Mouse (Mus musculus): ENCODE results near the gene Denr. TPM values are rescaled to one million over a fixed set of nuclear protein-coding genes. Genes with fewer than 3 reads are reported as not detected.

Gene Denr
- 176 and 179 TPM in 2 replicates for polyA plus RNA-seq (2014; fragmentation: Nextera tagmentation; extraction: Ambion mirVana)

GRCm38 (mm10) chr5:123906976-123907630 lies at the start of gene Denr:
Denr (plus strand) TSS chr5:123907175.
- peaks cover 12% of the 10 kb centered on the region for H3K4me1 ChIP-seq (ENCODE audit: control insufficient read depth, insufficient read depth, low read length)
- DNase-seq (ENCODE audit: low spot score, missing footprints) (peak; percentile 100), ATAC-seq (ENCODE audit: low FRiP score) (peak; percentile 98)
- H3K36me3 ChIP-seq (ENCODE audit: control insufficient read depth, insufficient read depth, low read length): peaks cover 10% of the 10 kb centered on the region
- no peaks in the 10 kb centered on the region for H3K27me3 ChIP-seq (ENCODE audit: control insufficient read depth, insufficient read depth, low read length)
- H3K27ac ChIP-seq (ENCODE audit: low read depth, low read length): peak within 1 kb of the TSS; percentile 65; the same call in 1 of the 2 replicates
- peak within 1 kb of the TSS; percentile 95 for H3K4me2 ChIP-seq
- under 1% methylated on average over 60 of the region's 61 CpGs for WGBS
- H3K9ac ChIP-seq (ENCODE audit: low read length): peak within 1 kb of the TSS; percentile 94
- peak within 1 kb of the TSS; percentile 81 for H3K4me3 ChIP-seq (ENCODE audit: low read depth, low read length)
- no peaks in the 10 kb centered on the region for H3K9me3 ChIP-seq (ENCODE audit: control insufficient read depth, low read length)

- H3K36me3 ChIP-seq (ENCODE audit: control insufficient read depth, insufficient read depth, low read length): no peaks in the 10 kb centered on the region
- H3K4me1 ChIP-seq (ENCODE audit: control insufficient read depth, insufficient read depth, low read length): no peaks in the 10 kb centered on the region
- H3K9ac ChIP-seq (ENCODE audit: low read length): no peak overlapping the region
Measured at GRCm38 (mm10) chr5:123858798-123859197, 48.2 kb upstream of the Denr start.

GRCm38 (mm10) chr5:123862374-123863350 lies 44.3 kb upstream of the Denr start:
- H3K9ac ChIP-seq (ENCODE audit: low read length): no peak overlapping the region
- H3K4me2 ChIP-seq: no peak overlapping the region
- no peaks in the 10 kb centered on the region for H3K9me3 ChIP-seq (ENCODE audit: control insufficient read depth, low read length)
- no peaks in the 10 kb centered on the region for H3K4me1 ChIP-seq (ENCODE audit: control insufficient read depth, insufficient read depth, low read length)
- H3K4me3 ChIP-seq (ENCODE audit: low read depth, low read length): no peak overlapping the region
- H3K27ac ChIP-seq (ENCODE audit: low read depth, low read length): no peak overlapping the region
- no peaks in the 10 kb centered on the region for H3K27me3 ChIP-seq (ENCODE audit: control insufficient read depth, insufficient read depth, low read length)
- ATAC-seq (ENCODE audit: low FRiP score) (no peak), DNase-seq (ENCODE audit: low spot score, missing footprints) (peak; percentile 26)
- 86% methylated on average over 15 of the region's 15 CpGs for WGBS
- no peaks in the 10 kb centered on the region for H3K36me3 ChIP-seq (ENCODE audit: control insufficient read depth, insufficient read depth, low read length)

More at GRCm38 (mm10) chr5:123858798-123859197, 48.2 kb upstream of the Denr start:
- Histone ChIP-seq H3K9me3 (ENCODE audit: control insufficient read depth, low read length) (no peaks in the 10 kb centered on the region), H3K27me3 (ENCODE audit: control insufficient read depth, insufficient read depth, low read length) (no peaks in the 10 kb centered on the region), H3K4me3 (ENCODE audit: low read depth, low read length) (no peak overlapping the region), H3K4me2 (no peak overlapping the region), H3K27ac (ENCODE audit: low read depth, low read length) (no peak overlapping the region)
- no peak for ATAC-seq (ENCODE audit: low FRiP score)
- peak; percentile 81 for DNase-seq (ENCODE audit: low spot score, missing footprints)
- WGBS: 87% methylated on average over 11 of the region's 11 CpGs

DNA sequence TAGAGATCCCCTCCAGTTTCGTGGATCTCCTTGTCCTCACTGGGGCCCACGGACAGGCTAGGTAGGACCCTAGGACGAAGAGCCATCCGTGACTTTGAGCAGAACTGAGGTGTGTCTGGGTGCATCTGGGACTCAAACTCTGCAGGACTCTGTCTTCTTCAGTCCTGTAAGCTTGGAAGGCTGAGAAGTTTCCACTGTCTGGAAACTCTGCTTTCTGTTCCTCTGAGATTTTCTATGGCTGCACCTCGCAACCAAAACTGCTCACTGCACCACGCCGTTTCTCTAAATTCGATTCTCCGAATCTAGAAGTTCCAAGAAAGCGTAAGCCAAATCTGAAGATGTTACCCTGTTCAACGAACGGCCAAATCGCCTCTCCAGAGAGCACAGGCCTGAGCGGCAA lies 43.0 kb upstream of the Denr start:
- Histone ChIP-seq H3K4me1 (ENCODE audit: control insufficient read depth, insufficient read depth, low read length) (no peaks in the 10 kb centered on the region), H3K27ac (ENCODE audit: low read depth, low read length) (no peak overlapping the region), H3K36me3 (ENCODE audit: control insufficient read depth, insufficient read depth, low read length) (no peaks in the 10 kb centered on the region), H3K9me3 (ENCODE audit: control insufficient read depth, low read length) (no peaks in the 10 kb centered on the region), H3K4me3 (ENCODE audit: low read depth, low read length) (no peak overlapping the region), H3K9ac (ENCODE audit: low read length) (no peak overlapping the region), H3K4me2 (no peak overlapping the region), H3K27me3 (ENCODE audit: control insufficient read depth, insufficient read depth, low read length) (no peaks in the 10 kb centered on the region)
- DNase-seq (ENCODE audit: low spot score, missing footprints) (no peak), ATAC-seq (ENCODE audit: low FRiP score) (no peak)
- 87% methylated on average over 14 of the region's 14 CpGs for WGBS

GRCm38 (mm10) chr5:123865365-123865764 lies 41.6 kb upstream of the Denr start, which contains the start of gene Hcar2:
Hcar2 (minus strand) TSS chr5:123865499.
- no peaks in the 10 kb centered on the region for H3K36me3 ChIP-seq (ENCODE audit: control insufficient read depth, insufficient read depth, low read length)
- no peaks in the 10 kb centered on the region for H3K4me1 ChIP-seq (ENCODE audit: control insufficient read depth, insufficient read depth, low read length)
- no peak within 1 kb of the TSS for H3K9ac ChIP-seq (ENCODE audit: low read length)
- DNase-seq (ENCODE audit: low spot score, missing footprints): peak; percentile 44
- no peak for ATAC-seq (ENCODE audit: low FRiP score)
- no peaks in the 10 kb centered on the region for H3K9me3 ChIP-seq (ENCODE audit: control insufficient read depth, low read length)
- H3K4me3 ChIP-seq (ENCODE audit: low read depth, low read length): no peak within 1 kb of the TSS
- no peaks in the 10 kb centered on the region for H3K27me3 ChIP-seq (ENCODE audit: control insufficient read depth, insufficient read depth, low read length)
- 91% methylated on average over 12 of the region's 12 CpGs for WGBS
- no peak within 1 kb of the TSS for H3K4me2 ChIP-seq
- H3K27ac ChIP-seq (ENCODE audit: low read depth, low read length): no peak within 1 kb of the TSS

DNA sequence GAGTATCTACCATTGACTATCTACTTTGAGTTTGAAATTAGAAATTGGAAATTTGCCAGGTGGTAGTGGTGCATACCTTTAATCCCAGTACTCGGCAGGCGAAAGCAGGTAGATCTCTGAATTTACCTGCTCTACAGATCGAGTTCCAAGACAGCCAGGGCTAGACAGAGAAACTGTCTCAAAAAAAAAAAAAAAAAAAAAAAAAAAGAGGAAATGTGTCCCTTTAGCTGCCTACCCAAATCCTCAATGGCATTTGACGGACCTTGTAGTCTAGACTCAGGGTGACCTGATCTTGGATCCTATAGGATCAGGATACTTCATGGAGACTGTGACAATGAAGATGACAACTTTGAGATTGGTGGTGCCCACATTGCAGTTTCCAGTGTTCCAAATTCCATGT lies 40.5 kb upstream of the Denr start:
- ATAC-seq (ENCODE audit: low FRiP score) (no peak), DNase-seq (ENCODE audit: low spot score, missing footprints) (no peak)
- Histone ChIP-seq H3K9ac (ENCODE audit: low read length) (no peak overlapping the region), H3K4me1 (ENCODE audit: control insufficient read depth, insufficient read depth, low read length) (no peaks in the 10 kb centered on the region), H3K27ac (ENCODE audit: low read depth, low read length) (no peak overlapping the region), H3K4me2 (no peak overlapping the region), H3K36me3 (ENCODE audit: control insufficient read depth, insufficient read depth, low read length) (no peaks in the 10 kb centered on the region), H3K27me3 (ENCODE audit: control insufficient read depth, insufficient read depth, low read length) (no peaks in the 10 kb centered on the region), H3K9me3 (ENCODE audit: control insufficient read depth, low read length) (no peaks in the 10 kb centered on the region), H3K4me3 (ENCODE audit: low read depth, low read length) (no peak overlapping the region)
- 90% methylated on average over 4 of the region's 4 CpGs for WGBS

DNA sequence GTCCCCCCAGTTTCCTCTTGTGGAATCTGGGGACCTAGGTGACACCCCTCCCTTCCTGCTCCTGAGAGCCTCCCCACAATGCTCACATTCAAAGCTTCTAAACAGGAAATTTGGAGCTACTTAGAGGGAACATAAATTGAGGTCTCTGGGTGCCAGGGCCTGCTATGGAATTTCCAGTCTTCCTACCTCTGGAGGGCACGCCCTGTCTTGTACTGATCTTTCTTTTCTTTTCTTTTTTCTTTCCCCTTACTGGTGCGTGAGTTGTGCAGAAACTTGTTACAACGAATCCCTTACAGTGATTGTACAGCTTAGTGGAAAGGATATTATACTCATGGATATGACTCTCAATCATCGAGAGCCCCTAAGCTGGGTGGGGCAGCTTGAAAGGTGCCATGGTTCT lies 37.4 kb upstream of the Denr start:
- H3K36me3 ChIP-seq (ENCODE audit: control insufficient read depth, insufficient read depth, low read length): no peaks in the 10 kb centered on the region
- no peaks in the 10 kb centered on the region for H3K4me1 ChIP-seq (ENCODE audit: control insufficient read depth, insufficient read depth, low read length)
- H3K4me3 ChIP-seq (ENCODE audit: low read depth, low read length): no peak overlapping the region
- H3K27ac ChIP-seq (ENCODE audit: low read depth, low read length): no peak overlapping the region
- 86% methylated on average over 4 of the region's 4 CpGs for WGBS
- ATAC-seq (ENCODE audit: low FRiP score): no peak
- H3K4me2 ChIP-seq: no peak overlapping the region
- H3K9me3 ChIP-seq (ENCODE audit: control insufficient read depth, low read length): no peaks in the 10 kb centered on the region
- no peaks in the 10 kb centered on the region for H3K27me3 ChIP-seq (ENCODE audit: control insufficient read depth, insufficient read depth, low read length)
- DNase-seq (ENCODE audit: low spot score, missing footprints): no peak
- H3K9ac ChIP-seq (ENCODE audit: low read length): no peak overlapping the region

DNA sequence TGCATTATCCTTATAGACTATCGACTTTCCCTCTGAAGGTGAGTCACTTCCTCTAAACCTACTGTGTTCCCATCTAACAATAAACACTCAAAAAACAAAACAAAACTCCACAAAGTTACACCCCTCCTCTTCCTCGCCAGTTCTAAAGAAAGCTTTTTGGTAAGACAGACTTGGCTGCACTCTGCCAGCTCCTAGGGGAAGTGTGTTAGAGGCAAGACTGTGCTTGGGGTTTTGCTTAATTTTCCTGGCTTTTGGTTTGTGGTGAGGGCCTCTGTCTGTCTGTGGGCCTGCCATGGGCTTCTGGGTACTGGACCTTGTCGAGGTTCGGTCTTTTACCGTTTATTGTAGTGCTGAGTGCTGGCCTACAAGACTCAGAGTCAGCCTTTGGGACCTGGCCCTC lies 32.8 kb upstream of the Denr start:
- H3K27ac ChIP-seq (ENCODE audit: low read depth, low read length): no peak overlapping the region
- H3K4me3 ChIP-seq (ENCODE audit: low read depth, low read length): no peak overlapping the region
- H3K9ac ChIP-seq (ENCODE audit: low read length): no peak overlapping the region
- no peaks in the 10 kb centered on the region for H3K4me1 ChIP-seq (ENCODE audit: control insufficient read depth, insufficient read depth, low read length)
- no peak for DNase-seq (ENCODE audit: low spot score, missing footprints)
- no peak for ATAC-seq (ENCODE audit: low FRiP score)
- H3K27me3 ChIP-seq (ENCODE audit: control insufficient read depth, insufficient read depth, low read length): no peaks in the 10 kb centered on the region
- no peaks in the 10 kb centered on the region for H3K9me3 ChIP-seq (ENCODE audit: control insufficient read depth, low read length)
- WGBS: 85% methylated on average over 5 of the region's 5 CpGs
- H3K36me3 ChIP-seq (ENCODE audit: control insufficient read depth, insufficient read depth, low read length): no peaks in the 10 kb centered on the region
- H3K4me2 ChIP-seq: no peak overlapping the region

GRCm38 (mm10) chr5:123878056-123878455 lies 28.9 kb upstream of the Denr start:
- Histone ChIP-seq H3K9ac (ENCODE audit: low read length) (no peak overlapping the region), H3K4me2 (no peak overlapping the region), H3K36me3 (ENCODE audit: control insufficient read depth, insufficient read depth, low read length) (no peaks in the 10 kb centered on the region), H3K27me3 (ENCODE audit: control insufficient read depth, insufficient read depth, low read length) (no peaks in the 10 kb centered on the region), H3K4me1 (ENCODE audit: control insufficient read depth, insufficient read depth, low read length) (no peaks in the 10 kb centered on the region), H3K9me3 (ENCODE audit: control insufficient read depth, low read length) (no peaks in the 10 kb centered on the region), H3K4me3 (ENCODE audit: low read depth, low read length) (no peak overlapping the region), H3K27ac (ENCODE audit: low read depth, low read length) (no peak overlapping the region)
- ATAC-seq (ENCODE audit: low FRiP score) (no peak), DNase-seq (ENCODE audit: low spot score, missing footprints) (no peak)
- 82% methylated on average over 14 of the region's 14 CpGs for WGBS

All from midbrain, embryonic 11.5 days (tissue).